Comparison of ENCODE assay signal across 24 mouse cellular contexts in genomic region chr6:143987548-143987947, GRCm38 (mm10).
DNase-seq lines count a peak whose midpoint lies in the region; ATAC-seq and TF ChIP-seq lines count a peak whose summit lies in the region.
"Had no signal": no experiment of that assay in that cellular context is flagged by ENCODE, and none has a peak within 500 bp of the region (broad histone marks: within the 10 kb centered on the region; RNA-seq: fewer than 3 reads in every experiment).

No protein-coding gene starts in this region.

- H3K36me3 ChIP-seq in hindbrain, embryonic 15.5 days = no peaks in the 10 kb centered on the region
- H3K36me3 ChIP-seq in hindbrain, embryonic 16.5 days (ENCODE audit: control insufficient read depth, insufficient read depth, low read length) = no peaks in the 10 kb centered on the region
- no peaks in the 10 kb centered on the region for H3K36me3 ChIP-seq in midbrain, embryonic 15.5 days (replicated peaks)
- no peaks in the 10 kb centered on the region for H3K36me3 ChIP-seq in midbrain, postnatal 0 days (ENCODE audit: insufficient read depth, low read length)
- H3K36me3 ChIP-seq: heart, embryonic 10.5 days; hindbrain, embryonic 10.5 days; midbrain, embryonic 12.5 days; neural tube, embryonic 15.5 days had no signal

- H3K4me3 ChIP-seq in hindbrain, embryonic 15.5 days = no peak overlapping the region
- no peak overlapping the region for H3K4me3 ChIP-seq in hindbrain, embryonic 16.5 days (ENCODE audit: low read length)
- no peak overlapping the region for H3K4me3 ChIP-seq in midbrain, embryonic 15.5 days
- no peak overlapping the region for H3K4me3 ChIP-seq in midbrain, postnatal 0 days (ENCODE audit: low read depth, low read length)
- H3K4me3 ChIP-seq: forebrain, embryonic 13.5 days; heart, embryonic 10.5 days; hindbrain, embryonic 10.5 days; left cerebral cortex, adult 2 months; midbrain, embryonic 12.5 days; neural tube, embryonic 15.5 days had no signal

- TF ChIP-seq CTCF in midbrain, postnatal 0 days (IDR thresholded peaks at IDR 0.05) = no peak

- H3K27ac ChIP-seq in hindbrain, embryonic 15.5 days (replicated peaks) = no peak overlapping the region
- H3K27ac ChIP-seq in hindbrain, embryonic 16.5 days (ENCODE audit: low read depth, low read length) = no peak overlapping the region
- no peak overlapping the region for H3K27ac ChIP-seq in midbrain, embryonic 15.5 days
- no peak overlapping the region for H3K27ac ChIP-seq in midbrain, postnatal 0 days (ENCODE audit: low read depth, low read length)
- H3K27ac ChIP-seq: forebrain, embryonic 13.5 days; heart, embryonic 10.5 days; hindbrain, embryonic 10.5 days; left cerebral cortex, adult 2 months; liver, embryonic 14.5 days; midbrain, embryonic 12.5 days; neural tube, embryonic 15.5 days had no signal

- 0 out of 2 replicates have a peak, but pooled peaks have one; percentile 27 for ATAC-seq in hindbrain, embryonic 15.5 days (ENCODE audit: low FRiP score, low read depth)
- no peak for ATAC-seq in hindbrain, embryonic 16.5 days
- 0 out of 2 replicates have a peak, but pooled peaks have one; percentile 39 for ATAC-seq in midbrain, embryonic 15.5 days (replicated peaks)
- ATAC-seq in midbrain, postnatal 0 days (ENCODE audit: low FRiP score) = no peak
- 0 out of 2 replicates have a peak, but pooled peaks have one; percentile 37 for ATAC-seq in megakaryocyte-erythroid progenitor cell, adult 5-6 weeks (replicated peaks; ENCODE audit: low FRiP score, low TSS enrichment, poor library complexity, severe bottlenecking)
- ATAC-seq: activated CD4-positive, CD25-positive, alpha-beta regulatory T cell, adult 4 months; forebrain, embryonic 13.5 days; inflammation-experienced regulatory T-cells, adult 6 months had no signal

- DNase-seq in midbrain, postnatal 0 days (ENCODE audit: low spot score) = no peak
- no peak for DNase-seq in left cerebral cortex, postnatal 25 days (ENCODE audit: low spot score in 2 of 2)
- DNase-seq in kidney, postnatal 14 days = no peak
- DNase-seq: adrenal gland, adult 8-10 months; cerebellum, adult 18-20 months; cerebellum, postnatal 25 days; gastrocnemius, postnatal 10 days; kidney, adult 18-20 months; left cerebral cortex, postnatal 4 days; lung, embryonic 14.5 days; lung, postnatal 4 days had no signal

- no peak overlapping the region for H3K9ac ChIP-seq in hindbrain, embryonic 15.5 days
- H3K9ac ChIP-seq in hindbrain, embryonic 16.5 days (ENCODE audit: low read depth, low read length) = no peak overlapping the region
- no peak overlapping the region for H3K9ac ChIP-seq in midbrain, embryonic 15.5 days
- H3K9ac ChIP-seq in midbrain, postnatal 0 days (replicated peaks; ENCODE audit: low read length, poor library complexity, severe bottlenecking) = no peak overlapping the region
- H3K9ac ChIP-seq: forebrain, embryonic 13.5 days; liver, embryonic 14.5 days; lung, embryonic 14.5 days; midbrain, embryonic 12.5 days; neural tube, embryonic 15.5 days had no signal

- H3K4me2 ChIP-seq in hindbrain, embryonic 15.5 days = no peak overlapping the region
- H3K4me2 ChIP-seq in hindbrain, embryonic 16.5 days (ENCODE audit: low read length) = no peak overlapping the region
- H3K4me2 ChIP-seq in midbrain, embryonic 15.5 days = no peak overlapping the region
- H3K4me2 ChIP-seq in midbrain, postnatal 0 days (ENCODE audit: low read depth, low read length, poor library complexity, severe bottlenecking) = no peak overlapping the region
- H3K4me2 ChIP-seq: forebrain, embryonic 13.5 days; lung, embryonic 14.5 days; midbrain, embryonic 12.5 days; neural tube, embryonic 15.5 days had no signal

- no peaks in the 10 kb centered on the region for H3K4me1 ChIP-seq in hindbrain, embryonic 15.5 days (replicated peaks)
- H3K4me1 ChIP-seq in hindbrain, embryonic 16.5 days (ENCODE audit: control insufficient read depth, insufficient read depth, low read depth, low read length) = no peaks in the 10 kb centered on the region
- H3K4me1 ChIP-seq in midbrain, embryonic 15.5 days = no peaks in the 10 kb centered on the region
- H3K4me1 ChIP-seq in midbrain, postnatal 0 days (ENCODE audit: insufficient read depth, low read length) = no peaks in the 10 kb centered on the region
- H3K4me1 ChIP-seq: heart, embryonic 10.5 days; hindbrain, embryonic 10.5 days; midbrain, embryonic 12.5 days; neural tube, embryonic 15.5 days had no signal

- intact Hi-C loops in left cerebral cortex, postnatal 25 days (cut with DNase I) = no loop called here

- H3K9me3 ChIP-seq in hindbrain, embryonic 15.5 days = no peaks in the 10 kb centered on the region
- no peaks in the 10 kb centered on the region for H3K9me3 ChIP-seq in hindbrain, embryonic 16.5 days (ENCODE audit: control insufficient read depth, low read length)
- H3K9me3 ChIP-seq in midbrain, embryonic 15.5 days = no peaks in the 10 kb centered on the region
- H3K9me3 ChIP-seq in midbrain, postnatal 0 days (ENCODE audit: low read length) = no peaks in the 10 kb centered on the region
- H3K9me3 ChIP-seq: forebrain, embryonic 13.5 days; heart, embryonic 10.5 days; hindbrain, embryonic 10.5 days; midbrain, embryonic 12.5 days; neural tube, embryonic 15.5 days had no signal

- H3K27me3 ChIP-seq in hindbrain, embryonic 15.5 days = no peaks in the 10 kb centered on the region
- no peaks in the 10 kb centered on the region for H3K27me3 ChIP-seq in hindbrain, embryonic 16.5 days (replicated peaks; ENCODE audit: control insufficient read depth, insufficient read depth, low read length)
- no peaks in the 10 kb centered on the region for H3K27me3 ChIP-seq in midbrain, embryonic 15.5 days (replicated peaks)
- no peaks in the 10 kb centered on the region for H3K27me3 ChIP-seq in midbrain, postnatal 0 days (ENCODE audit: insufficient read depth, low read length)
- H3K27me3 ChIP-seq: forebrain, embryonic 13.5 days; midbrain, embryonic 12.5 days; neural tube, embryonic 15.5 days had no signal

Comparison
In these comparisons a context has a peak if more than half of its experiments do, and no peak if none do; other contexts are left out.
1. ATAC-seq: peak in hindbrain, embryonic 15.5 days (single experiment), midbrain, embryonic 15.5 days (single experiment) and megakaryocyte-erythroid progenitor cell, adult 5-6 weeks (single experiment); none in hindbrain, embryonic 16.5 days (single experiment) and midbrain, postnatal 0 days (single experiment).